Mouse (Mus musculus): ENCODE data around the gene Gpc5. TPM values are rescaled to one million over a fixed set of nuclear protein-coding genes. Genes with fewer than 3 reads are reported as not detected.

The Gpc5 gene
- polyA plus RNA-seq, 1 experiment, result not detected

DNA sequence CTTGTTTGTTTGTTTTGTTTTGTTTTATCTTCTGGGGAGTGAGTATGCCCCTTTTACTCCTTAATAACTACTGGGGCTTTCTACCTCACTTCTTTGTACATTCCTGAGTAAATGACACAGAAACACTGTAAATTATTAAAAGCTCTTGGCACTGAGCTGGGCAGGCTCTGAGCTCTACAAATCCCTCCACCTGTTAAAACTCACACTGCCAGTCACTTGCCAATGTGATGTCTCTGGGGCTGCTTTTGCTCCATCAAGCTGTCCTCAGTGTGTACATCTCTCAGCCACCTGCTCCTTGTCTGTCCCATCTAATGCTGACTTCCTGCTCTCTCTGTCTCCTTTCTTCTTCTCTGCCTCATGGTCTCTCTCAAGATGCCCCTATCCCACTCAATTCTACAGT is 528.5 kb downstream of the Gpc5 start:
- no peak for TF ChIP-seq GATA1 (IDR thresholded peaks at IDR 0.05; ENCODE audit: low read length)

GRCm38 (mm10) chr14:115631160-115631898 is 539.3 kb downstream of the Gpc5 start:
- H3K9me3 ChIP-seq (ENCODE audit: control insufficient read depth, low read length), result no peaks in the 10 kb centered on the region
- TF ChIP-seq TAL1 (IDR thresholded peaks at IDR 0.05; ENCODE audit: low read length) (no peak), GATA1 (IDR thresholded peaks at IDR 0.05; ENCODE audit: low read length) (no peak)
- H3K4me1 ChIP-seq (ENCODE audit: control insufficient read depth), result no peaks in the 10 kb centered on the region
- no peaks in the 10 kb centered on the region for H3K36me3 ChIP-seq (ENCODE audit: control insufficient read depth)
- no peak overlapping the region for H3K4me3 ChIP-seq (replicated peaks)
- no peaks in the 10 kb centered on the region for H3K27me3 ChIP-seq (ENCODE audit: control insufficient read depth)

More for the DNA sequence above, 528.5 kb downstream of the Gpc5 start:
- Histone ChIP-seq H3K36me3 (ENCODE audit: control insufficient read depth) (no peaks in the 10 kb centered on the region), H3K4me1 (ENCODE audit: control insufficient read depth) (no peaks in the 10 kb centered on the region), H3K27me3 (ENCODE audit: control insufficient read depth) (no peaks in the 10 kb centered on the region), H3K9me3 (ENCODE audit: control insufficient read depth, low read length) (no peaks in the 10 kb centered on the region), H3K4me3 (replicated peaks) (no peak overlapping the region)

GRCm38 (mm10) chr14:115633311-115633710 is 541.3 kb downstream of the Gpc5 start:
- TF ChIP-seq TAL1 (IDR thresholded peaks at IDR 0.05; ENCODE audit: low read length) (no peak), GATA1 (IDR thresholded peaks at IDR 0.05; ENCODE audit: low read length) (no peak)
- Histone ChIP-seq H3K4me1 (ENCODE audit: control insufficient read depth) (no peaks in the 10 kb centered on the region), H3K27me3 (ENCODE audit: control insufficient read depth) (no peaks in the 10 kb centered on the region), H3K9me3 (ENCODE audit: control insufficient read depth, low read length) (no peaks in the 10 kb centered on the region), H3K4me3 (replicated peaks) (no peak overlapping the region), H3K36me3 (ENCODE audit: control insufficient read depth) (no peaks in the 10 kb centered on the region)

- TF ChIP-seq TAL1 (IDR thresholded peaks at IDR 0.05; ENCODE audit: low read length) (no peak), GATA1 (IDR thresholded peaks at IDR 0.05; ENCODE audit: low read length) (no peak)
- H3K4me1 ChIP-seq (ENCODE audit: control insufficient read depth), result no peaks in the 10 kb centered on the region
- peaks cover 4% of the 10 kb centered on the region; the same call in 1 of the 2 replicates for H3K9me3 ChIP-seq (ENCODE audit: control insufficient read depth, low read length)
- no peaks in the 10 kb centered on the region for H3K36me3 ChIP-seq (ENCODE audit: control insufficient read depth)
- no peak overlapping the region for H3K4me3 ChIP-seq (replicated peaks)
- no peaks in the 10 kb centered on the region for H3K27me3 ChIP-seq (ENCODE audit: control insufficient read depth)
These were observed 587.9 kb downstream of the Gpc5 start for GRCm38 (mm10) chr14:115679875-115680274.

DNA sequence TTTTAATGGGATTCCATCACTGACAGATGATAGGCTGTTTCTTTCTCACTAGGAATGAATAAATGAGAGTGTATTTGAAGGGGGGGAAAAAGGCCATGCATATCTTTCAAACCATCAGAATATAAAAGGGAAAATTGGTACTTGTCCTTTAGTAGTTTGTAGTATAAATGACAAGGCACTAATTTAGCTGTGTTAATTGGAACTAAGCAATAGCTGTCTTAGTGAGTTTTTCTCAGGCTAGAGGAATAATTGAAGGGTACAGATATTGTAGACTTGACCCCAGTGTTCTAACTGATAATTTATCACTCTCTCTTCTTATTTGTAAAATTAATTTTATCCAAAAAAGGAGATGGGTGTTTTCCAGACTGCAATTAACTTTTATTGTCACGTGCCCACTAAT is 654.0 kb downstream of the Gpc5 start:
- H3K4me1 ChIP-seq (ENCODE audit: control insufficient read depth), result no peaks in the 10 kb centered on the region
- H3K36me3 ChIP-seq (ENCODE audit: control insufficient read depth), result no peaks in the 10 kb centered on the region
- no peaks in the 10 kb centered on the region for H3K27me3 ChIP-seq (ENCODE audit: control insufficient read depth)
- H3K4me3 ChIP-seq (replicated peaks), result no peak overlapping the region
- H3K9me3 ChIP-seq (ENCODE audit: control insufficient read depth, low read length), result no peaks in the 10 kb centered on the region; the same call in 1 of the 2 replicates
- no peak for TF ChIP-seq TAL1 (IDR thresholded peaks at IDR 0.05; ENCODE audit: low read length)
- TF ChIP-seq GATA1 (IDR thresholded peaks at IDR 0.05; ENCODE audit: low read length), result no peak

DNA sequence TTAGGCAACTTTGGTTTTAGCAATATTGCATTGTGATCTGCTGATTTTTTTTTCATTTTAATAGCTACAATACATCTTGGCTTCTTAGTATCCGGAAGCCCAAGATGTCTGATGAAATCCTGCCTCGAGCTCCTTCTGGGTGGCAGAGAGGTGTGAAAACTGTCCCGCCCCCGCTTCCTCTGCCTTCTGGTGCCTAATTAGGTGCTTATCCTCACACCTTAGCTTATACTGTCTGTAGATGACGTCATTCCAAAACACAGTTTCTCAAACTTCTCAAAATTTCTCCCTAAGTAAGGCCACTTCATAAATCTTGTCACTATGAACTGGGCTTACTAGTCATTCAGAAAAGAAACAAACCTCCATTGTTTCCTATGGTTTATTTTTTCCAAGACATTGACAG is 668.2 kb downstream of the Gpc5 start:
- TF ChIP-seq GATA1 (IDR thresholded peaks at IDR 0.05; ENCODE audit: low read length) (no peak), TAL1 (IDR thresholded peaks at IDR 0.05; ENCODE audit: low read length) (no peak)
- H3K27me3 ChIP-seq (ENCODE audit: control insufficient read depth), result no peaks in the 10 kb centered on the region
- peaks cover 8% of the 10 kb centered on the region for H3K9me3 ChIP-seq (ENCODE audit: control insufficient read depth, low read length)
- no peaks in the 10 kb centered on the region for H3K4me1 ChIP-seq (ENCODE audit: control insufficient read depth)
- no peak overlapping the region for H3K4me3 ChIP-seq (replicated peaks)
- H3K36me3 ChIP-seq (ENCODE audit: control insufficient read depth), result no peaks in the 10 kb centered on the region

- TF ChIP-seq TAL1 (IDR thresholded peaks at IDR 0.05; ENCODE audit: low read length) (no peak), GATA1 (IDR thresholded peaks at IDR 0.05; ENCODE audit: low read length) (no peak)
- H3K4me3 ChIP-seq (replicated peaks), result no peak overlapping the region
- no peaks in the 10 kb centered on the region for H3K36me3 ChIP-seq (ENCODE audit: control insufficient read depth)
- no peaks in the 10 kb centered on the region; the same call in 1 of the 2 replicates for H3K9me3 ChIP-seq (ENCODE audit: control insufficient read depth, low read length)
- H3K4me1 ChIP-seq (ENCODE audit: control insufficient read depth), result no peaks in the 10 kb centered on the region
- no peaks in the 10 kb centered on the region for H3K27me3 ChIP-seq (ENCODE audit: control insufficient read depth)
These were observed 687.6 kb downstream of the Gpc5 start for GRCm38 (mm10) chr14:115779382-115780177.

- no peaks in the 10 kb centered on the region for H3K36me3 ChIP-seq (ENCODE audit: control insufficient read depth)
- H3K9me3 ChIP-seq (ENCODE audit: control insufficient read depth, low read length), result no peaks in the 10 kb centered on the region; the same call in 1 of the 2 replicates
- no peaks in the 10 kb centered on the region for H3K4me1 ChIP-seq (ENCODE audit: control insufficient read depth)
- no peak overlapping the region for H3K4me3 ChIP-seq (replicated peaks)
- TF ChIP-seq GATA1 (IDR thresholded peaks at IDR 0.05; ENCODE audit: low read length) (no peak), TAL1 (IDR thresholded peaks at IDR 0.05; ENCODE audit: low read length) (no peak)
- no peaks in the 10 kb centered on the region for H3K27me3 ChIP-seq (ENCODE audit: control insufficient read depth)
These were observed 712.7 kb downstream of the Gpc5 start for GRCm38 (mm10) chr14:115804751-115805150.

DNA sequence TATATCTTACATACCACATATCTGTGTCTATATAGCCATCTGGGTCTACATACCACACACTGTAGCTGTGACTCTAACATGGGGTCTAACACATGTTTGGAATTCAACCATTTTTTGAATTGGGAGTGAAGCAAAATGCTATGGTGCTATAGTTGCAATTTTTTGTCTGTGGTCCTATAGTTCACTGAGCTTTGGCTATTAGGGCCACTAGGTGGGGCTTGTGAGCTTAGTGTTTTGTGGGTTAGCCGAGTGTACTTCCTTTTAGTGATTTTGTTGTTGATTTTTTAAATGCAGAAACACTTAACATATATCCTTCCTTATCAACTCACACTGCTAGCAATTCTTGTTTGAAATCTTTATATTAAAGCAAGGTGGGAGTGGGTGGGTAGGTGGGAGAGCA is 727.0 kb downstream of the Gpc5 start:
- TF ChIP-seq GATA1 (IDR thresholded peaks at IDR 0.05; ENCODE audit: low read length) (no peak), TAL1 (IDR thresholded peaks at IDR 0.05; ENCODE audit: low read length) (no peak)
- H3K27me3 ChIP-seq (ENCODE audit: control insufficient read depth), result no peaks in the 10 kb centered on the region

More for the DNA sequence above, 727.0 kb downstream of the Gpc5 start:
- Histone ChIP-seq H3K36me3 (ENCODE audit: control insufficient read depth) (no peaks in the 10 kb centered on the region), H3K4me1 (ENCODE audit: control insufficient read depth) (no peaks in the 10 kb centered on the region), H3K4me3 (replicated peaks) (no peak overlapping the region), H3K9me3 (ENCODE audit: control insufficient read depth, low read length) (no peaks in the 10 kb centered on the region)
